Mouse (Mus musculus) hindbrain, embryonic 15.5 days (tissue): Measurements from ENCODE around the gene Gm45711. TPM values are rescaled to one million over a fixed set of nuclear protein-coding genes. Genes with fewer than 3 reads are reported as not detected.

ENCODE experiments used
- ATAC-seq: fragments of 200-750 bp; cut with Nextera tagmentation; 2 replicates; pipeline ENCODE4 v1.8.0; 2017; ENCODE audit warnings: low read depth, moderate number of reproducible peaks, moderate TSS enrichment; ENCODE audit not compliant: low FRiP score
- H3K27ac ChIP-seq: fragments of 300-500 bp; sonication (generic); replicated peaks from 2 replicates; pipeline ENCODE4 v1.5.1; 2015; ENCODE audit warnings: mild to moderate bottlenecking, inconsistent platforms
- H3K27me3 ChIP-seq: fragments of 300-500 bp; sonication (generic); 2 replicates; pipeline ENCODE4 v1.6.1; 2015; ENCODE audit warnings: control low read depth, inconsistent platforms
- H3K36me3 ChIP-seq: fragments of 300-500 bp; sonication (generic); 2 replicates; pipeline ENCODE4 v1.6.1; 2015; ENCODE audit warnings: control low read depth, inconsistent platforms
- H3K4me1 ChIP-seq: fragments of 300-500 bp; sonication (generic); replicated peaks from 2 replicates; pipeline ENCODE4 v1.6.1; 2015; ENCODE audit warnings: control low read depth, inconsistent platforms
- H3K4me2 ChIP-seq: fragments of 300-500 bp; sonication (generic); 2 replicates; pipeline ENCODE4 v1.6.1; 2015; ENCODE audit warnings: moderate library complexity, mild to moderate bottlenecking, inconsistent platforms
- H3K4me3 ChIP-seq: fragments of 300-500 bp; sonication (generic); 2 replicates; pipeline ENCODE4 v1.5.1; 2015; ENCODE audit warnings: mild to moderate bottlenecking, inconsistent platforms
- H3K9ac ChIP-seq: fragments of 300-500 bp; sonication (generic); 2 replicates; pipeline ENCODE4 v1.6.1; 2015; ENCODE audit warnings: inconsistent platforms
- H3K9me3 ChIP-seq: fragments of 300-500 bp; sonication (generic); 2 replicates; pipeline ENCODE4 v1.6.1; 2016; ENCODE audit warnings: control low read depth, inconsistent platforms
- WGBS: fragments of 180-500 bp; shearing (Covaris S2); methylation state at CpG from one replicate; pipeline ENCODE4 v1.1.7; 2015; 5-methylcytosine and 5-hydroxymethylcytosine counted together
- polyA plus RNA-seq: library from polyadenylated mRNA; unstranded; fragments of >200 nt; fragmentation: Nextera tagmentation; extraction: Ambion mirVana; gene quantifications from 2 replicates; pipeline ENCODE4 v1.2.1, GENCODE M21; 2015

Gene Gm45711
- polyA plus RNA-seq, 1 experiment from 2014 or later, result not detected

GRCm38 (mm10) chr8:104250439-104251367 is 59.2 kb downstream of the Gm45711 start, which contains the start of gene Cklf:
TSS of gene Cklf (plus strand) at chr8:104250861.
- Histone ChIP-seq H3K36me3 (no peaks in the 10 kb centered on the region), H3K4me1 (peaks cover 32% of the 10 kb centered on the region), H3K9me3 (no peaks in the 10 kb centered on the region), H3K4me2 (peak within 1 kb of the TSS; percentile 82), H3K27ac (peak within 1 kb of the TSS; percentile 76), H3K9ac (peak within 1 kb of the TSS; percentile 62), H3K27me3 (no peaks in the 10 kb centered on the region), H3K4me3 (peak within 1 kb of the TSS; percentile 70)
- WGBS, result 4% methylated on average over 41 of the region's 41 CpGs
- peak; percentile 84 for ATAC-seq

GRCm38 (mm10) chr8:104249442-104249996 is 60.4 kb downstream of the Gm45711 start:
- Histone ChIP-seq H3K4me2 (no peak overlapping the region), H3K27me3 (no peaks in the 10 kb centered on the region), H3K4me1 (peaks cover 32% of the 10 kb centered on the region), H3K27ac (no peak overlapping the region), H3K4me3 (no peak overlapping the region), H3K9ac (no peak overlapping the region), H3K36me3 (0 out of 2 replicates have a peak, but pooled peaks cover 4% of the 10 kb centered on the region), H3K9me3 (no peaks in the 10 kb centered on the region)
- 90% methylated on average over 7 of the region's 7 CpGs for WGBS
- ATAC-seq, result no peak

- H3K36me3 ChIP-seq, result 0 out of 2 replicates have a peak, but pooled peaks cover 5% of the 10 kb centered on the region
- peak within 1 kb of the TSS; percentile 86 for H3K4me2 ChIP-seq
- H3K9ac ChIP-seq, result peak within 1 kb of the TSS; percentile 81
- H3K9me3 ChIP-seq, result no peaks in the 10 kb centered on the region
- H3K4me1 ChIP-seq, result peaks cover 32% of the 10 kb centered on the region
- peak within 1 kb of the TSS; percentile 84 for H3K4me3 ChIP-seq
- ATAC-seq, result peak; percentile 94
- no peaks in the 10 kb centered on the region for H3K27me3 ChIP-seq
- peak within 1 kb of the TSS; percentile 72 for H3K27ac ChIP-seq
- WGBS, result under 1% methylated on average over 28 of the region's 28 CpGs
Measured at GRCm38 (mm10) chr8:104248276-104248675, 61.6 kb downstream of the Gm45711 start, which contains the start of gene Tk2. TSS of gene Tk2 (minus strand) at chr8:104248558.

GRCm38 (mm10) chr8:104247908-104248275 is 62.0 kb downstream of the Gm45711 start:
- H3K27ac ChIP-seq, result peak overlapping the region; percentile 72
- H3K27me3 ChIP-seq, result no peaks in the 10 kb centered on the region
- peak overlapping the region; percentile 81 for H3K9ac ChIP-seq
- H3K4me3 ChIP-seq, result peak overlapping the region; percentile 84
- H3K4me1 ChIP-seq, result peaks cover 32% of the 10 kb centered on the region
- H3K4me2 ChIP-seq, result peak overlapping the region; percentile 86
- no peaks in the 10 kb centered on the region for H3K9me3 ChIP-seq
- ATAC-seq, result no peak
- WGBS, result 5% methylated on average over 11 of the region's 11 CpGs
- peaks cover 9% of the 10 kb centered on the region; the same call in 1 of the 2 replicates for H3K36me3 ChIP-seq

- peaks cover 15% of the 10 kb centered on the region for H3K36me3 ChIP-seq
- no peaks in the 10 kb centered on the region for H3K27me3 ChIP-seq
- H3K9ac ChIP-seq, result peak overlapping the region; percentile 81
- H3K4me2 ChIP-seq, result peak overlapping the region; percentile 86
- H3K4me3 ChIP-seq, result peak overlapping the region; percentile 84
- no peaks in the 10 kb centered on the region for H3K9me3 ChIP-seq
- no peak for ATAC-seq
- no peak overlapping the region for H3K27ac ChIP-seq
- H3K4me1 ChIP-seq, result peaks cover 32% of the 10 kb centered on the region
- WGBS, result 76% methylated on average over 22 of the region's 22 CpGs
Measured at GRCm38 (mm10) chr8:104247054-104247907, 62.6 kb downstream of the Gm45711 start.

GRCm38 (mm10) chr8:104246621-104247020 is 63.3 kb downstream of the Gm45711 start:
- H3K27ac ChIP-seq, result no peak overlapping the region
- H3K4me2 ChIP-seq, result no peak overlapping the region
- no peak for ATAC-seq
- 88% methylated on average over 4 of the region's 4 CpGs for WGBS
- H3K36me3 ChIP-seq, result peaks cover 21% of the 10 kb centered on the region
- H3K27me3 ChIP-seq, result no peaks in the 10 kb centered on the region
- H3K4me1 ChIP-seq, result peaks cover 27% of the 10 kb centered on the region
- no peak overlapping the region for H3K4me3 ChIP-seq
- H3K9me3 ChIP-seq, result no peaks in the 10 kb centered on the region
- no peak overlapping the region for H3K9ac ChIP-seq

- no peak for ATAC-seq
- Histone ChIP-seq H3K27me3 (no peaks in the 10 kb centered on the region), H3K4me2 (no peak overlapping the region), H3K36me3 (peaks cover 63% of the 10 kb centered on the region), H3K4me3 (no peak overlapping the region), H3K4me1 (peaks cover 8% of the 10 kb centered on the region), H3K9me3 (no peaks in the 10 kb centered on the region), H3K9ac (no peak overlapping the region), H3K27ac (no peak overlapping the region)
- 78% methylated on average over 12 of the region's 12 CpGs for WGBS
Measured at GRCm38 (mm10) chr8:104242038-104242644, 67.7 kb downstream of the Gm45711 start.

DNA sequence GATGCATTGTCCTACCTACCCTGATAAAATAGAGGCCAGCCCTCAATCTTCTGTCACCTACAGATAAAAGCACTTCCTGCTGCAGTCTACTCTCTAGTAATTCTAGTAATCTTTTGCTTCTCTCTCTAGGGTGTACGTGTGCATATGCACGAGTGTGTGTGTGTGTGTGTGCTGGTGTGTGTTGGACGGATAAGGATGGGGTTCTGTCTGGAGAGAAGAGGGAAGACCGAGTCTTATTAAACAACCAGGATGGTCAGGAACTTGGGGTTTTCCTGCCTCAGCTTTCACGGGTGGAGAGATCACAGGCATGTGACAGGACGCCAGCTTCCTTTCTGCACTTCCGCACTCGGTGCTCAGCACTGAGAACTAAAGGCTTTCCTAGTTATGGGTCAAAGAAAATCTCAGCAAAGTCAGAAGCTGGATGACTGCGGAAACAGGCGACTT is 70.4 kb downstream of the Gm45711 start:
- Histone ChIP-seq H3K4me2 (no peak overlapping the region), H3K36me3 (peaks cover 77% of the 10 kb centered on the region)
- no peak for ATAC-seq

DNA sequence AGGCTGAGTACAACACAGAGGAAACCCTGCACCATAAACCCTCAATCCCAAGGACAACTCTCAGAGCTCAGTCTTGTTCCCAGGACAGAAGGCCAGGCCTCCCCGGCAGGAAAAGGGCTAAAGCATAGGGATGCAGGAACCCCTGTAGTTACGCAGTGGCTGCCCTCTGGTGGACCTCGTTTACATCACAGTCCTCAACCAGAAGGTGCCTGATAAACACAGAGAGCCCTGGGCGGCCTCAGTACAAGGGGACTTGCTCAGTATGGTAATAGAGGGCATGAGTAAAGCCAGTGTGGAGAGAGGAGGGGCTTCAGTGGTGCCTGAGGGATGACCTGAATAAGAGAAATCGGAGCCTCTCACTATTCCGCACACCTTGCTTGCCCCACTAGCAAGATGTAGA is 75.3 kb downstream of the Gm45711 start:
- ATAC-seq, result peak; percentile 42; the same call in 1 of the 2 replicates
- Histone ChIP-seq H3K4me1 (no peaks in the 10 kb centered on the region), H3K36me3 (peaks cover 79% of the 10 kb centered on the region), H3K27ac (no peak overlapping the region), H3K9ac (no peak overlapping the region), H3K9me3 (no peaks in the 10 kb centered on the region), H3K4me3 (no peak overlapping the region), H3K4me2 (no peak overlapping the region), H3K27me3 (no peaks in the 10 kb centered on the region)
- WGBS, result 42% methylated on average over 6 of the region's 6 CpGs

More for the DNA sequence above, 70.4 kb downstream of the Gm45711 start:
- no peak overlapping the region for H3K9ac ChIP-seq
- H3K9me3 ChIP-seq, result no peaks in the 10 kb centered on the region
- WGBS, result 86% methylated on average over 10 of the region's 10 CpGs
- H3K4me1 ChIP-seq, result no peaks in the 10 kb centered on the region
- no peaks in the 10 kb centered on the region for H3K27me3 ChIP-seq
- H3K27ac ChIP-seq, result no peak overlapping the region
- H3K4me3 ChIP-seq, result no peak overlapping the region

DNA sequence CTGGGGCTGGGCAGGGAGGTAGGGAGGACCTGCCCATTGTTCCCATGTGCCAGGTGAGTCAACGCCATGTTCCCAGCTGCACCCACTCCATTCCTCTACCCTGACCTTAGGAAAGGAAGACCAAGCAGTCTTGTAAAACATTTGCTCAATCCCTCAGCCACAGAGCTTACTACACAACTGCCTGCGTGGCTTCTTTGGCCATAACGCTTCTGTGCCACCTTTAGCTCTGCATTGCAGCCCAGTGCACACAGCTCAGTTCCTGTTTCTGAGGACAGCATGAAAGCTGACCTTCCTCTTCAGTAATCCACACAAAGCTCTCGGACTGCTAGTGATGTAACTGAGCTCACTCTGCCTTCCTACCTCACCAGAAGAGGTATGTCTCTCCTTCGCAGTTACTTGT is 77.0 kb downstream of the Gm45711 start:
- H3K27ac ChIP-seq, result no peak overlapping the region
- no peak overlapping the region for H3K4me3 ChIP-seq
- WGBS, result 97% methylated on average over 5 of the region's 5 CpGs
- no peaks in the 10 kb centered on the region for H3K27me3 ChIP-seq
- H3K4me1 ChIP-seq, result no peaks in the 10 kb centered on the region
- no peak for ATAC-seq
- H3K9me3 ChIP-seq, result no peaks in the 10 kb centered on the region
- H3K4me2 ChIP-seq, result no peak overlapping the region
- peaks cover 78% of the 10 kb centered on the region for H3K36me3 ChIP-seq
- no peak overlapping the region for H3K9ac ChIP-seq

DNA sequence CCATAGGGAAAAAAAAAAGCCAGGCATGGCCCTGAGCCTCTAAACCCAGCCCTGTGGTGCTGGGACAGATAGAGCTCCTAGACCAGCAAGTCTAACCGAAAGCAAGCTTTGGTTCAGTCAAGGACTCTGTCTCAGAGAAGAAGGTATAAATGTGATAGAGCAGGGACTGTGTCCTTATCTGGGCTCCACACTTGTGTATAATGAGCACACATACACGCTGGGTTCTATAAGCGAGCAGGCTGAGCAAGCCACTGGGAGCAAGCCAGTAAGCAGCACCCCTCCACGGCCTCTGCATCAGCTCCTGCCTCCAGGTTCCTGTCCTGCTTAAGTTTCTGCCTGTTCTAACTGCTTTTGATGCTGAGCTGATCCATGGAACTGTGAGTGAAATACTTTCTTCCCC is 77.8 kb downstream of the Gm45711 start:
- Histone ChIP-seq H3K4me2 (no peak overlapping the region), H3K9me3 (no peaks in the 10 kb centered on the region), H3K36me3 (peaks cover 78% of the 10 kb centered on the region), H3K4me3 (no peak overlapping the region), H3K27ac (no peak overlapping the region), H3K4me1 (no peaks in the 10 kb centered on the region), H3K9ac (no peak overlapping the region), H3K27me3 (no peaks in the 10 kb centered on the region)
- ATAC-seq, result no peak
- WGBS, result 96% methylated on average over 4 of the region's 4 CpGs
